Mouse (Mus musculus) neural tube, embryonic 11.5 days (tissue): ENCODE measurements around the gene Tifab. TPM values are rescaled to one million over a fixed set of nuclear protein-coding genes. Genes with fewer than 3 reads are reported as not detected.

Source experiments
- ATAC-seq: fragments of 200-750 bp; cut with Nextera tagmentation; 2 replicates; pipeline ENCODE4 v1.8.0; 2017; ENCODE audit warnings: moderate number of reproducible peaks, mild to moderate bottlenecking, moderate TSS enrichment, moderate library complexity; ENCODE audit not compliant: insufficient read depth, low FRiP score, low TSS enrichment
- DNase-seq: peaks from one replicate; pipeline ENCODE4 v3.0.0-alpha.2; 2015; ENCODE audit warnings: low spot score
- H3K27ac ChIP-seq: fragments of 300-500 bp; sonication (generic); 2 replicates; pipeline ENCODE4 v1.5.1; 2014; ENCODE audit warnings: low read depth, mild to moderate bottlenecking, low read length
- H3K27me3 ChIP-seq: fragments of 300-500 bp; sonication (generic); 2 replicates; pipeline ENCODE4 v1.6.1; 2014; ENCODE audit warnings: mild to moderate bottlenecking, low read length, mixed read lengths; ENCODE audit not compliant: control insufficient read depth, insufficient read depth
- H3K36me3 ChIP-seq: fragments of 300-500 bp; sonication (generic); 2 replicates; pipeline ENCODE4 v1.6.1; 2014; ENCODE audit warnings: mild to moderate bottlenecking, low read length, moderate library complexity, mixed read lengths; ENCODE audit not compliant: control insufficient read depth, insufficient read depth
- H3K4me1 ChIP-seq: fragments of 300-500 bp; sonication (generic); 2 replicates; pipeline ENCODE4 v1.6.1; 2014; ENCODE audit warnings: low read length, mixed read lengths; ENCODE audit not compliant: control insufficient read depth, insufficient read depth
- H3K4me2 ChIP-seq: fragments of 300-500 bp; sonication (generic); 2 replicates; pipeline ENCODE4 v1.6.1; 2014; ENCODE audit warnings: low read depth, mild to moderate bottlenecking, moderate library complexity
- H3K4me3 ChIP-seq: fragments of 300-500 bp; sonication (generic); 2 replicates; pipeline ENCODE4 v1.5.1; 2014; ENCODE audit warnings: low read depth, low read length
- H3K9ac ChIP-seq: fragments of 300-500 bp; sonication (generic); 2 replicates; pipeline ENCODE4 v1.6.1; 2014; ENCODE audit warnings: mild to moderate bottlenecking, low read length
- H3K9me3 ChIP-seq: fragments of 300-500 bp; sonication (generic); 2 replicates; pipeline ENCODE4 v1.6.1; 2016; ENCODE audit warnings: low read length; ENCODE audit not compliant: control insufficient read depth
- WGBS: fragments of 180-500 bp; shearing (Covaris S2); extraction: QIAGEN DNeasy Blood & Tissue Kit; methylation state at CpG from one replicate; pipeline ENCODE4 v1.1.7; 2014; 5-methylcytosine and 5-hydroxymethylcytosine counted together
- polyA plus RNA-seq: library from polyadenylated mRNA; unstranded; fragments of >200 nt; fragmentation: Nextera tagmentation; extraction: Ambion mirVana; gene quantifications from 2 replicates; pipeline ENCODE4 v1.2.1, GENCODE M21; 2014

Gene Tifab
- polyA plus RNA-seq, 1 experiment from 2014 or later: 0.44 TPM

DNA sequence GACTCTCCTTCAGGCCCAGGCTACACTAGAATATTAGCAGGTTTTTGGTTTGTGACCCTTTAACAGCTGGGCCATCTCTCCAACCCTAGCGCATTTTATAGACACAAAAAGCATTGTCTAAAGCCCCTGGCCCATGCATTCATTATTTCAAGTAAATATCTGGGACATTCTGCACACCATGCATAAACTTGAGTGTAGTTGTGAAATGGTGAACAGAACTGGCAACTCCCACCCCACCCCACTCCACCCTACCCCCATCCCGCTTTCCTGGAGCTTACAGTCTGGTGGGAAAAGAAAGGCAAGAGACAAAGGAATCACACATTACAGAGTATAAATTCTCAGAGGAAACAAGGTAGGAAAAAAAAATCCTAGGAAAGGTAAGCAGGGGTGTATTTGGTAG, 42.5 kb downstream of the Tifab start, which contains the start of gene H2afy:
H2afy (minus strand) TSS at position 162 of the 400 bp plus-strand sequence.
- ATAC-seq: no peak
- Histone ChIP-seq H3K27ac (peak within 1 kb of the TSS; percentile 83), H3K9ac (peak within 1 kb of the TSS; percentile 99), H3K9me3 (no peaks in the 10 kb centered on the region), H3K4me3 (peak within 1 kb of the TSS; percentile 99), H3K4me2 (peak within 1 kb of the TSS; percentile 56), H3K27me3 (no peaks in the 10 kb centered on the region), H3K4me1 (peaks cover 17% of the 10 kb centered on the region), H3K36me3 (no peaks in the 10 kb centered on the region)
- WGBS: 95% methylated on average over 2 of the region's 2 CpGs
- no peak for DNase-seq

DNA sequence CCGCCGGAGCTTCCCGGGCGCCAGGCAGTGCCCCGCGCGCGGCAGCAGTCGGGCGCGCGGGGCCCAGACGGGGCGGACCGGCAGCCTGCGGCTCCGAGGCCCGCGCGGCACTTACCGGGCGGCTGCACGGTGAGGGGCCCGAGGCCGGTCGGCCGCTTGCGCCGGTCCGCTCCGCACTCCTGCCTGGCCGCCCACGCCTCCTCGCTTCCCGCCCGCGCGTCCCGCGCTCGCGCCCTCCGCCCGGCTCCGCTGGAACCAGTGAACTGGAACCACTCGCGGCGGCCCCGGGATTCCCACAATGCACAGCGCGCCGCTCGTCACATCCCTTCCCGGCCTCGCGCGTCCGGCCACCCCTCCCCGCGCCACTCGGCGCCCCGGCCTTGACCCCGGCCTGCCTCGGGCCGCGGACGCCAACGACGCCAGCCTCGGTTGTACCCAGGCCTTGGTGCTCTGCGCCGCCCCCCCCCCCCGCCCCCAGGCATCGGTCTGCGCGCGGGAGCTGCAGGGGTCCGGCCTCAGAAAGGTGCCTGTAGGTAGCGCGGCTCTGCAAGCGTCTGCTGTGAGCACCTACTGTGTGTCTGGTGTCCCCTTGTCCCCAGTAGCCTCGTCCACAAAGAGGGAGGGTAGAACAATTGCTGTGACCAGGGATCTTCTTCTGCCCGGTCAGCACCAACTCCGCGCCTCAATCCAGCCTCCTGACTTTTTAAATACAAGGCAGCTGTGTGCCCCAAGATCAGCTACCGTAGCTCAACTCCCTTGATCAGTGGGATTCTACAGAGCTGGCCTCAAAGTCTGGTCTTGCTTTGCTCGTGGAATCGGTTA, 43.2 kb downstream of the Tifab start:
- Histone ChIP-seq H3K4me1 (peaks cover 17% of the 10 kb centered on the region), H3K9ac (peak overlapping the region; percentile 99), H3K36me3 (0 out of 2 replicates have a peak, but pooled peaks cover 2% of the 10 kb centered on the region), H3K4me2 (peak overlapping the region; percentile 56), H3K9me3 (no peaks in the 10 kb centered on the region), H3K27ac (peak overlapping the region; percentile 83), H3K4me3 (peak overlapping the region; percentile 99), H3K27me3 (no peaks in the 10 kb centered on the region)
- DNase-seq (peak; percentile 89), ATAC-seq (peak; percentile 80)
- 2% methylated on average over 54 of the region's 89 CpGs for WGBS

DNA sequence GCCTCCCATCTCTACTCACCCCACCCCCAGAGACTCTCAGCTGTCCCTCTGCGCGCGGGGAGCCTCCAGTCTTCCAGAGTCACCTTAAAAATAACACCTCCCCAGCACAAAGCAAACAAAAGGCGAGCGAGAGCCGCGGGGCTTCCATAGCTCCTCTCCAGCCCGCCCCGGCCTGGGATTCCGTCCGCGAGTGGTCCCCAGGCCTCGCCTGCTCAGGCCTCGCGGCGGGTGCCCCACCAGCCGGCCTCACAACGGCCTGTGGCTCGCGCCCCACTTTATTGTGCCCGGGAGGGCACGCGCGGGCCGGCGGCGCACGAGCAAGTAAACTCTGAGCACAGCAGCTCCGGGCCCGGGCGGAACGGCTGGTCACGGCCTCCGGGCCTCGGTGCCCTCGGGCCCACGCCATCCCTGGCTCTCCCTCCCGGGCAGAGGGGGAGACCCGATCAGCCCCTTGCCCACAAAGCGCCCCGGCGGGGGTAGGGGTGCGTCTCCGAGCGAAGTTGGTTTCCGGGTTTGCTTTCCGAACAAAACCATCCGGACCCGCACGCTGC, 44.0 kb downstream of the Tifab start:
- H3K9me3 ChIP-seq: no peaks in the 10 kb centered on the region
- H3K9ac ChIP-seq: peak overlapping the region; percentile 99
- DNase-seq: peak; percentile 55
- H3K27ac ChIP-seq: peak overlapping the region; percentile 83
- peak overlapping the region; percentile 99 for H3K4me3 ChIP-seq
- under 1% methylated on average over 48 of the region's 50 CpGs for WGBS
- 0 out of 2 replicates have a peak, but pooled peaks cover 5% of the 10 kb centered on the region for H3K36me3 ChIP-seq
- peak overlapping the region; percentile 56 for H3K4me2 ChIP-seq
- H3K27me3 ChIP-seq: no peaks in the 10 kb centered on the region
- peaks cover 17% of the 10 kb centered on the region for H3K4me1 ChIP-seq
- ATAC-seq: peak; percentile 36

DNA sequence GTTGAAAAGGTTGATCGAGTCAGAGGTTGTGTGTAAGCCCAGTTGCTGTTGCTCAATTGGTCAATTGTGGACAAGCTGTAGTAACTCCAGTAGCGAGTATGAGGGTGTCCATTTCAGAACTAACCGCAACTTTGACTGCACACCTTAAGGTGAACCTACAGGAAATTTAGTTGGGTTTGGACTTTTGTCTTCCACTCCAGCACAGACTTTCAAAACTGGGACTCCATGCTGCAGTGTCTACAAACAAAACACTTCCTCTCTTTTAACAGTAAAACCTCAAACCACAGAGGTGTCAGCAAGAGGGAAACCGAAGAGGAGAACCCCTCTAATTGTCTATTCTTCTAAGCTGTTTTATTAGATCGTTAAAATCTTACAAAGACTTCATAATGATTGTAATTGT, 44.7 kb downstream of the Tifab start:
- DNase-seq: no peak
- Histone ChIP-seq H3K4me2 (peak overlapping the region; percentile 56), H3K27me3 (no peaks in the 10 kb centered on the region), H3K9ac (peak overlapping the region; percentile 99), H3K9me3 (no peaks in the 10 kb centered on the region), H3K27ac (no peak overlapping the region), H3K36me3 (0 out of 2 replicates have a peak, but pooled peaks cover 5% of the 10 kb centered on the region), H3K4me1 (peaks cover 17% of the 10 kb centered on the region), H3K4me3 (peak overlapping the region; percentile 99)
- 44% methylated on average over 5 of the region's 5 CpGs for WGBS
- ATAC-seq: no peak

DNA sequence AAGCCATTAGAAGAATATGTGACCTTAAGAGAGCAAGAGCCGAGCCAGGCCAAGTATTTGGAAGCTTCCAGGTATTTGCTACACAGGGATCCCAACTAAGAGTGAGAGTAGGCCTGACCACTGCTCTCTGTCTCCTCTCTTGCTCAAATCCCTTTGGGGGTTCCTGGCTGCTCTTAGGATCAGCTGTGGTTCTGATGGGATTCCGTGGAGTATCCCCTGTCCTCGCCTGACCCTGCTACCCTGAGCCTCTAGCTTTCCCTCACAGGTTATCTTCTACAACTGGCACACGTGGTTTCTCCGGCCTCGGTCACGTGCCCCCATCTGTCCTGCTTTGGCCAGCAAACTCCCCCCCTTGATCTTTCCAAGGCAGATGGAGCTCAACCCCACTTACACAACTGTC, 45.7 kb downstream of the Tifab start:
- no peaks in the 10 kb centered on the region for H3K9me3 ChIP-seq
- peaks cover 10% of the 10 kb centered on the region for H3K36me3 ChIP-seq
- no peak overlapping the region for H3K4me2 ChIP-seq
- DNase-seq (no peak), ATAC-seq (no peak)
- 81% methylated on average over 7 of the region's 7 CpGs for WGBS
- no peaks in the 10 kb centered on the region for H3K27me3 ChIP-seq
- no peak overlapping the region for H3K9ac ChIP-seq
- peaks cover 17% of the 10 kb centered on the region for H3K4me1 ChIP-seq
- H3K4me3 ChIP-seq: no peak overlapping the region
- no peak overlapping the region for H3K27ac ChIP-seq

DNA sequence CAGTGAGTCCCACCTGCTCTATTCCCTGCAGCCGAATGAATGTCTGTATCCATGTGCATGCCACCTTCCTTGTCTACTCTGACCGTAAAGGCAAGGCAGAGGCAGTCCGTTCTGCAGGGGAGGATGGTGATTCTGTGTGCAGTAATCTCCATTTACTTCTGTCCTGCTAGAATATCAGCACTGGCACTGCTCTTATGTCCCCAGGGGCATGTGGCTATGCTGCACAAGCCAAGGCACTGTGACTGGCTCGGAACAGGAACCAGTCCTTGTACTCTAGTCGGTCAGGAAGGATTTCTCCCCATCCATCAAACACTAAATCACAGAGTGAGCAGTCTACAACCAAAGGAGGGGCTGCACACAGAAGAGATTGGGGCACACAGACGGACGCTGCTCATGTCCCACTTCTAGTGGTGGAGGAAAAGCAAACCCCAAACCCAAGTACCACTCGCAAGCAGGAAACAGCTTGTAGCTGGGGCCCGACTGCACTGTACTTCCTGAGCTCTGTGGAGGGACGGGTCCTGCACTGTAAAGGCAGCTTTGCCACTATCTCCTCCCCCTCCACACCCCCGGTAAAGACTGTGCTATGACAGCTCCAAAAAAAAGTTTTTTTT, 46.3 kb downstream of the Tifab start:
- 75% methylated on average over 11 of the region's 11 CpGs for WGBS
- Histone ChIP-seq H3K4me3 (no peak overlapping the region), H3K27ac (no peak overlapping the region), H3K27me3 (no peaks in the 10 kb centered on the region), H3K4me2 (no peak overlapping the region), H3K9me3 (no peaks in the 10 kb centered on the region), H3K9ac (no peak overlapping the region), H3K36me3 (peaks cover 11% of the 10 kb centered on the region), H3K4me1 (peaks cover 17% of the 10 kb centered on the region)
- ATAC-seq (no peak), DNase-seq (no peak)

DNA sequence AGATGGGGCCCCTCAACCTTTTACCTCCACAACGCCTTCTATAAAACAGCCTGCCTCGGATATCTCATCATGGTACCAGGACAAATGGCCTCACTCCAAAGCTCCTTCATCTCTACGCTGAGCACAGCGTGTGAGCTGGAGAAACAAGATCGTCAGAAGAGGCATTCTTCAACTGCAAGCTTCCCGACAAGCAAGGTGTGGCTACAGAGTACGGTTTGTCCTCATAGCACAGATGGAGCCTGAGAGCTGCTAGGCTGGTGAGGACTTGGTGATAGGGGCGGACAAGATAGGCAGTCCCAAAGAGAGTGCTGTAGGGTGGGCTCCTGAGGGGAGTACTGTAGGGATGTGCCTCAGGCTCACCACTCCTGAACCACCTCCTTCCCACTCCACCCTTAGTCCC, 48.1 kb downstream of the Tifab start:
- Histone ChIP-seq H3K4me3 (no peak overlapping the region), H3K4me2 (no peak overlapping the region), H3K27ac (no peak overlapping the region), H3K4me1 (peaks cover 12% of the 10 kb centered on the region), H3K27me3 (no peaks in the 10 kb centered on the region), H3K9ac (no peak overlapping the region), H3K9me3 (no peaks in the 10 kb centered on the region), H3K36me3 (peaks cover 26% of the 10 kb centered on the region)
- 75% methylated on average over 8 of the region's 8 CpGs for WGBS
- ATAC-seq: no peak
- no peak for DNase-seq

DNA sequence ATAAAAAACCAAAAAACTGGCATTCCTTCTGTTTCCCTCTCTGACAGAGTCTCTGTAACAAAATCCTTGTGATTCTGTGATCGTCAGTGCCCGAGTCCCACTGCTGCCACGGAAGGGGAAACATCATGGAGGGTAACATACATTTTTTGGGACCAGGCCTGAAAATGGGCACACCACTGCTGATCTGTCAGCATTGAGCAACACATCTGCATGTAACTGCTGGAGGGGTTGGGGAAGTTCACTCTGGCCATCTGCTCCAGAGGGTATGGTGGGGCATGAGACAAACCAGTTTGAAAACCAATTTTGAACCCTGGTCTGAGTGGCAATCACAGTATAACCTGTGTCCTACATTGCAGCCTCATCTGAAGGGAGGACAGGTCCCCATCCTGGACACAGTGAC, 49.1 kb downstream of the Tifab start:
- peaks cover 34% of the 10 kb centered on the region for H3K36me3 ChIP-seq

More for the DNA sequence above, 49.1 kb downstream of the Tifab start:
- no peak for DNase-seq
- Histone ChIP-seq H3K4me2 (no peak overlapping the region), H3K9ac (no peak overlapping the region), H3K27me3 (no peaks in the 10 kb centered on the region), H3K4me3 (no peak overlapping the region), H3K4me1 (peaks cover 12% of the 10 kb centered on the region), H3K27ac (no peak overlapping the region), H3K9me3 (no peaks in the 10 kb centered on the region)
- ATAC-seq: no peak
- WGBS: 98% methylated on average over 3 of the region's 3 CpGs
